Mouse (Mus musculus): Measurements from ENCODE around the gene Cracr2a.

Gene Cracr2a

GRCm38 (mm10) chr6:127693681-127694080 is 132.5 kb downstream of the Cracr2a start:
- no peak for DNase-seq (ENCODE audit: low spot score in 2 of 2)

- DNase-seq (ENCODE audit: low spot score in 2 of 2), result no peak
These were observed 140.1 kb downstream of the Cracr2a start for GRCm38 (mm10) chr6:127701036-127701783.

DNA sequence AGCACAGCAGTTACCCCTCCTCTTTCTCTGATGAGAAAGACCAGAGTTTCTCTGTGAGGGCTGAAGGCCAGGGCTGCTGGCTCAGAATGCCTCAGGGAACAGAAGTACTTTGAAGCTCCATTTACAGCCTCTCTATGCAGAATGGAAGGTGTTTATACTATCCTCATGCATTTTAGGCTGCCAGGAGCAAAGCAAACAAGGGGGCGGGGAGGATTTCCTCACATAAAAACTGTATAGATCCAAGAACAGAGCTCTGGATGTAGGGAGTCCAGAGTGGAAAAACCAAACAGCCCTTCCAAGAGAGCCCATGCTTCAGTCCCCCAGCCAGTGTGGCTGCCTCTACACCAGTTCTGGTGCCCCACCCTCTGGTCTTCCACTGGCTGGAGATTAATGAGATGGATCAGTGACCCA is 147.1 kb downstream of the Cracr2a start:
- no peak for DNase-seq (ENCODE audit: low spot score in 2 of 2)

DNA sequence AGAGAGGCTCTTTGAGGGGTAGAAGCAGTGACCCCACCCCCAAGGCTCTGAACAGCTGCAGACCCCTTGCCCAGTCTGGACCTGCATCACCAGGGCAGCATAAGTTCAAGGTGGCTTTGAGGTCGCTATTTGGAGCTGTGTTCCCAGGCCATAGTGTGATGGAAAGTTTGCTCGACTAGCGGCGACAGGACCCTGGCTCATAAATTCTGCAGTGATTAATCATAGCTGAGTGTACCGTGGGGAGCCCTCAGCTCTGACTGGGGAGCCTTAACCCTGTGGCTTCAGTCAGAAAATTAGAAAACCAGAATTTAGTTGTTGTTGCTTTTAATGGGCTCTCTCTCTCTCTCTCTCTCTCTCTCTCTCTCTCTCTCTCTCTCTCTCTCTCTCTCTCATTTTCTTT is 153.8 kb downstream of the Cracr2a start:
- DNase-seq (ENCODE audit: low spot score in 2 of 2), result peak in 1 of 2 experiments; percentile 2

GRCm38 (mm10) chr6:127715428-127715827 is 154.3 kb downstream of the Cracr2a start:
- no peak for DNase-seq (ENCODE audit: low spot score in 2 of 2)

DNA sequence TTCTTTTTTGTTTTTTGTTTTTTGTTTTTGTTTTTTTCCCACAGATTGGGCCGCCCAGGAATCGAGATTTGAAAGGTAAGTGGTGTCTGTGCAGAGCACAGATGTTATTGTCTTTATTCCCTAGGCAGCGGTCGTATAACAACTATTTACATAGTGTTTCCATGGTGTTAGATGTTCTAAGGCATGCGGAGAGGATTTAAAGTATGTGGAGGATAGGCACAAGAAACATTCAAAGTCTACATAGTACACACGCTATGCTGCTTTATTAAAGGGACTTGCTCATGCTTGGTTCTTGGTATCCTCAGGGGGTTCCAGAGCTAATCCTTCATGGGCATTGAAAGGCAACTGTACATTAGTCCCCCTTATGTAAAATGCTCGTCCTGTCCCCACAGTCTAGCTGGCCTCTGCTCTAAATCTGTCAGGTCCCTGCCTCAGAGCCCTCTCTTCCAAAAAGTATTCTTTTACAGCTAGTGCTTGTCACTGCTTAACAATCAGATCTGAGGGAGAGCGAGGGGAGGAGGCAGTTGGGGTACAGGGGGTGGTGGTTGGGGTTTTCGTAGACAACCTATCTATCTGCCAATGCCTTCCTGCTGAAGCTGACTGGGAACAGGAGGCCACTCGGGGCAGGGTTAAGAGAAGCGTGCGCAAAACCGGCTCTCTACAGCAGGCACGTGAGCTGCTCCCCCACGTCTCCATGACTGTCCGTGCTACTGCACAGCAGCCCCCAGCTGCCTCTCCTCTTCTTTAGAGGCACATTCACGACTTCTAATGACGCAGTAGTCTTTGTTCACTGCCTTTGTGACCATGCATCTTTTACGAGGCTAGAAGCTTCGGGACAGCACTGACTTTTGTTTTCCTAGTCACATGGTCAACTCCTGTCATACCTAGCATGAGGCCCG is 156.3 kb downstream of the Cracr2a start:
- DNase-seq (ENCODE audit: low spot score in 2 of 2), result no peak

GRCm38 (mm10) chr6:127719875-127720274 is 158.7 kb downstream of the Cracr2a start:
- DNase-seq (ENCODE audit: low spot score in 2 of 2), result no peak

- DNase-seq (ENCODE audit: low spot score in 2 of 2), result no peak
These were observed 162.0 kb downstream of the Cracr2a start for GRCm38 (mm10) chr6:127723126-127723525.
